Mouse (Mus musculus): ENCODE data around the gene Des. TPM values are rescaled to one million over a fixed set of nuclear protein-coding genes. Genes with fewer than 3 reads are reported as not detected.

The Des gene
- total RNA-seq, 2 experiments from 2014 or later = 62.7 to 208 TPM

GRCm38 (mm10) chr1:75345036-75345935 lies 14.8 kb upstream of the Des start:
- DNase-seq = no peak

- no peak for DNase-seq
Measured at GRCm38 (mm10) chr1:75347279-75347678, 12.8 kb upstream of the Des start.

- no peak for DNase-seq
Measured at GRCm38 (mm10) chr1:75349275-75349674, 10.9 kb upstream of the Des start.

- peak; percentile 83 for DNase-seq
Measured at GRCm38 (mm10) chr1:75357261-75357660, 2.9 kb upstream of the Des start.

DNA sequence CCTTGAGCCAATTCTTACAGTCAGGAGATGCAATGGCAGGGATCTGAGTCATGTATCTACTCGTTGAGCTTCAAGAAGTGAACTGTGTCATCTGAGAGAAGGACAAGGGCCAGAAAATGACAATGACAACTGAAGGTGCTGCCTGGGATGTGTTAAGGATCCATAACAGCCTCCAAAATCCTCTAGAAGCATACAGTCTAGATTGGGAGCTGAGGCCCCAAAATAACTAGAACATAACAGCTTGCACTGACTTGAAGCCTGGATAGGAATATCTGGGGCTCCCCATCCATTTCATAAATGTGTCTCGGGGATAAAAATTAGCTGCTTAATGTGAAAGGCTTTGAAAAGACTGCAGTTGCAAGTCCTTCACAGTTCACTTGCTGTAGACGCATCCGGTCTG lies 2.1 kb upstream of the Des start:
- no peak for DNase-seq

DNA sequence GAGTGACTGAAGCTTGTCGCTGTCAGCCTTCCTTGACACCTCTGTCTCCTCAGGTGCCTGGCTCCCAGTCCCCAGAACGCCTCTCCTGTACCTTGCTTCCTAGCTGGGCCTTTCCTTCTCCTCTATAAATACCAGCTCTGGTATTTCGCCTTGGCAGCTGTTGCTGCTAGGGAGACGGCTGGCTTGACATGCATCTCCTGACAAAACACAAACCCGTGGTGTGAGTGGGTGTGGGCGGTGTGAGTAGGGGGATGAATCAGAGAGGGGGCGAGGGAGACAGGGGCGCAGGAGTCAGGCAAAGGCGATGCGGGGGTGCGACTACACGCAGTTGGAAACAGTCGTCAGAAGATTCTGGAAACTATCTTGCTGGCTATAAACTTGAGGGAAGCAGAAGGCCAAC lies 783 bp upstream of the Des start:
- no peak for DNase-seq

GRCm38 (mm10) chr1:75361123-75361522 lies 994 bp downstream of the Des start:
- DNase-seq = no peak

DNA sequence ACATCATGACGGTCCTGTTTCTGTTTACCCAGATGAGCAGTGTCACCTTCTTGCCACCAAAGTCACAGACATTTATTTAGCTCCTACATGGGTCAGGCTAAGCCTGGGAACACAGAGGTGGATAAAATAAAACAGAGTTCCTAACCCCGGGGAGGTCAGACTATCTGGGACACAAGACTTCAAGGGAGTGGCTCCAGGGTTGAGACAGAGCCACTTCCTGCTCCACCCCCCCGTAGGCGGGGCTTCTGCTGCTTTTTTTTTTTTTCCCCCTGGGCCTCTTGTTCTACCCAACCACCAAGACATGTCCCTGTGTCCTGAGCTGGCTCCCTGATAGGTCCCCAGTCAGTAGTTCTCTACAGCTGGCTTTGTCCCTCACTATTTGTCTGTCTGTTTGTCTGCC lies 1.6 kb downstream of the Des start:
- peak; percentile 47 for DNase-seq

GRCm38 (mm10) chr1:75363868-75364267 lies 3.7 kb downstream of the Des start:
- no peak for DNase-seq

- no peak for DNase-seq
Measured at GRCm38 (mm10) chr1:75365510-75366137, 5.5 kb downstream of the Des start.

DNA sequence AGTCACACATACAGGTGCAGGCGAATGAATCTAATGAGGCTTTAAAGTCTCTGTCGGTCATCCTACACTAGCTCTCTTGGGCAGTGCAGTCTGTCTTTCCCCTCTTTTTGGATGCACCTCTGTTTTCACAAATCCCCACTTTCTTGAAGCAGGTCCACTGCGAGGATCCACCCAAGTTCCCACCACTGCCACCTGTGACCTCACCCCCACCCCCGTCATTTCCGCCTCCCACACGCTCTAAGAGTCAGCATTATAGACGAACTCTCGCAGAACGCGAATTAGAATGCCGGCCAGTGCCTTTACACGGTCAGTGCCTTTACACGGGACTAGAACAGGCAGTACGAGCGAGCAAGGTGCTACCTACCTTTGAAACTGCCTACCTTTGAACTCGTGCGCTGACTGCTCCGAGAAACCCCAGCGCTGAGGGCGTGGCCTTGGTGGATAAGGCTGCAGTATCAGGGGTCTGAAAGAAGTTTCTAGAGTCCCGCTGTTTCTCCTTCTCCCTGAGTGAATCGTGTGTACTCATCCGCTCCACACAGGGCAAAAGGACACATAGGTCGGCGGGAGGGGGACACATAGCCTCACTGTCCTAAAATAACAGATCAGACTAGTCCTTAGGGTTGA lies 9.3 kb downstream of the Des start:
- DNase-seq = no peak

GRCm38 (mm10) chr1:75369984-75370660 lies 10.0 kb downstream of the Des start:
- peak; percentile 87 for DNase-seq

- peak; percentile 86 for DNase-seq
Measured at GRCm38 (mm10) chr1:75371317-75372095, 11.4 kb downstream of the Des start.

GRCm38 (mm10) chr1:75372450-75372849 lies 12.3 kb downstream of the Des start:
- DNase-seq = no peak

DNA sequence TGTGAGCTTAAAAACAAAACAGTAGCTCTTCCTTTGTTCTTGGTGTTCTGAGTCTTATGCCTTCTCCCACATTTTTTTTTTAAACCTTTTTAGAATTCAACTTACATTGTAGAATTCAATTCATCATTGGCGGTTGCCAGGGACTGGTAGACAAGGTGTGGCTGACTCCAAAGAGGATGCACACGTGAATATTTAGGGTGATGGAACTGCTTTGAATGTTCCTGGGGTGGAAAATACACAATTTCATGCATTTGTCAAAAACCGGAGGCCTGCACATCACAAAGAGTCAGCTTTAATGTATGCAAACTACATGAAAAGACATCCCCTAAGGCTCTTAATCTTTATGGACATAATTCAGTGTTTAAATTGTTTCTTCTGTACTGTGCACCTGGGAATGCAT lies 13.1 kb downstream of the Des start:
- no peak for DNase-seq

GRCm38 (mm10) chr1:75374950-75375936 lies 15.1 kb downstream of the Des start, which contains the start of gene Speg:
Gene Speg (plus strand): TSS chr1:75375297.
- DNase-seq = peak; percentile 36

GRCm38 (mm10) chr1:75379196-75379595 lies 19.1 kb downstream of the Des start:
- DNase-seq = no peak

DNA sequence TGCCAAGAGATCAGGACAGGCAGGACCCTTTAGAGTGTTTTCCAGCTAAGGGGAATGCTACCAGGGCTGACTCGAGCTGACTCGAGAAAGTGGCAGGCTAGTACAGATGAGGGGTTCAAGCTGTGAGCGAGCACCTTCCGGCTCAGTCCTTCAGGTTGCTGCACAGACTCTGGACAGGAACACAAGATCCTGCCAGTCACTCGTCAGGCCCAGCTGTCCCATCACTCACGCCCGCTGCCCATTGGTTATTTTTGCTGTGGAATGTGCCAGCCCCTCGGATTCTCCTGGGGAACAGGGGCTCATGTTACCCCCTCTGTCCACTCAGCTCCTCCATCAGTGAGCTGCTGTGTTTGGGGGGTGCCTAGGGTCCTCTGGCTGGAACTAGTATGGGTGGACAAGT lies 19.8 kb downstream of the Des start:
- no peak for DNase-seq

- no peak for DNase-seq
Measured at GRCm38 (mm10) chr1:75380951-75381350, 20.8 kb downstream of the Des start.
